Mouse (Mus musculus) bone marrow macrophage, adult 2 months (primary cell): ENCODE measurements around the gene Olr1.

Experiments
- CTCF ChIP-seq: IDR thresholded peaks from 2 replicates; pipeline ENCODE4 v1.5.1; 2012; ENCODE audit warnings: low read depth, mild to moderate bottlenecking, low read length, moderate library complexity
- POLR2A ChIP-seq: IDR thresholded peaks from 2 replicates; pipeline ENCODE4 v1.6.1; 2012; ENCODE audit warnings: mild to moderate bottlenecking, low read depth, low read length, borderline replicate concordance

DNA sequence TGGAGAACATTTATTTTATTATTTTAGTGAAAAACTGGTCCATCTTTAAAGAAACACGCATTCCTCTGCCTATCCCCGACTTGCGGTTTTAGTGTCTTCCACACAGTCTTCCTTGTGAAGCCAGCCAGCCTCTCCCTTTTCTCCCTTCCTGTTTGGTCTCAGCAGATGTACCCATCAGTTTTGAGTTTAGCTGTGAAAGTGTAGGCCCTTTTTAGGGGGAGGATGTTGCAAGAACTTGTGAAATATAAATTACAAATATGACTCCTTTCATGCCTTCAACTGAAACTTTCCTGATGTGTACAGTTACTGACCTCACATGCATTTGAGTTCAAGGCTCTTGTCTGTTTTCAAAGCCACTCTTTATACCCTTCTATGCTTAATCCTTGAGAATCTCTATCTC is 8.1 kb upstream of the Olr1 start:
- TF ChIP-seq CTCF, result no peak
- TF ChIP-seq POLR2A, result no peak
